Mouse (Mus musculus): ENCODE results near the gene Acot13. TPM values are rescaled to one million over a fixed set of nuclear protein-coding genes. Genes with fewer than 3 reads are reported as not detected.
"Not testable (repeated sequence)": the region's sequence is repeated elsewhere in the genome, so short reads cannot be mapped to it uniquely, and the experiment has no call there.

Gene Acot13
- polyA plus RNA-seq, 1 experiment from 2014 or later = 56.1 TPM

DNA sequence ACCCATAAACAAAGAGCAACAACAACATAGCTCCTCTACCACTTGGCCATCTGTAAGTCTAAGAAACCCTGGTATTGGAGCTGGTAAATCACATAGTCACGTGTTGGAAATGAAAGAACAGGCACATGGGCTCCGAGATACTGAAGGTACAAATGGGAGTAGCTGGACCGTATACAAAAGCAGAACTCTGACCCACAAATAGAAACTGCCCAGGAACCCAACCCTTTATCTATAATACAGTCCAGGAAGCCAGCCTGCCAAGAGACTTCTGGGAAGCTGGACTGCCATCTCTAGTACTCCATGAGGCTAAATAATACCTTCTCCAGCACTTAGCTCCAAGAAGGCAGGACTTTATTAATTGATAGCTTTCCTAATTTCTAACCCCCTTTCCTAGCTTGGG, 21.2 kb upstream of the Acot13 start:
- no peaks in the 10 kb centered on the region for H3K4me1 ChIP-seq
- whole genome bisulfite sequencing = 86% methylated on average over 3 of the region's 3 CpGs
- H3K36me3 ChIP-seq = 0 out of 2 replicates have a peak, but pooled peaks cover 7% of the 10 kb centered on the region
- H3K27ac ChIP-seq (replicated peaks) = no peak overlapping the region
- no peaks in the 10 kb centered on the region for H3K9me3 ChIP-seq (replicated peaks)
- no peak for ATAC-seq (ENCODE audit: low FRiP score)
- no peaks in the 10 kb centered on the region for H3K27me3 ChIP-seq (replicated peaks)
- no peak overlapping the region for H3K9ac ChIP-seq (replicated peaks)
- H3K4me2 ChIP-seq = no peak overlapping the region
- H3K4me3 ChIP-seq (replicated peaks) = no peak overlapping the region

DNA sequence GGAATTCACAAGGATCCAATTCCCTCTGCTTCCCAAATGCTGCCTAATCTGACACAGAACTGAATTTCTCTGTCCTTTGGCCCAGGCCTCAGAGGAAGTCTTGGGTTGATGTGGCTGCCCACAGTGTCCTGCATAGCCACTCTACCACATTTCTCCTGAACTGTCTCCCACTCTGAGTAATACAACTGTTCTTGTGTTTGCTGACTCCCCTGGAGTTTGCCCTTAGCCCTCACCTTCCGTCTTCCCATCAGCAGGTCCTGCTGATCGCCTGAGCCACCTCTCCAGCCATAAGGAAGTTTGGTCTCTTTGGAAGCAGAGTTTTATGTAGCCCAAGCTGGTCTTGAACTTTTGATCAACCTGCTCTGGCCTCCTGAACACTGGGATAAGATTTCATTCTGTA, 20.6 kb upstream of the Acot13 start:
- Histone ChIP-seq H3K27ac (replicated peaks) (no peak overlapping the region), H3K36me3 (0 out of 2 replicates have a peak, but pooled peaks cover 7% of the 10 kb centered on the region), H3K9me3 (replicated peaks) (no peaks in the 10 kb centered on the region), H3K9ac (replicated peaks) (no peak overlapping the region), H3K27me3 (replicated peaks) (no peaks in the 10 kb centered on the region), H3K4me2 (no peak overlapping the region), H3K4me1 (no peaks in the 10 kb centered on the region), H3K4me3 (replicated peaks) (no peak overlapping the region)
- WGBS = 90% methylated on average over 2 of the region's 2 CpGs
- ATAC-seq (ENCODE audit: low FRiP score) = no peak

DNA sequence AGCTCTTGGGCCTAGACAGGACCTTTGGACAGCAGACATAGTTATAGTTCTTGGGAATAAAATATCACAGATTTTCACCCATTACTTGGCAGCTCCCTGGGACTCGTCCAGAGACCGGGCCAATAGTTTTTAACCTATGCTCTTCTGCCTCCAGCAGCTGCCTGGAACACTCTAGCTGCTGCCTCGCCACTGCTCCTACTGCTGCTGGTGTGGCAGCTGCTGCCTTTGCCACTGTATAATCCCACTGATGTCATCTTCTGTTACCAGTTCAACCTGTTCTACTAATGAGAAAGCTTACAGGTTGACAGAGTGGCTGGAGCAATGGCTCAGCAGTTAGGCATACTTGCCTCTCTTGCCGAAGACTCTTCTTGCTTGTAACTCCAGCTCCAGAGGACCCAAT, 18.0 kb upstream of the Acot13 start:
- 86% methylated on average over 4 of the region's 4 CpGs for WGBS
- no peak overlapping the region for H3K9ac ChIP-seq (replicated peaks)
- no peak overlapping the region for H3K27ac ChIP-seq (replicated peaks)
- H3K4me1 ChIP-seq = peaks cover 22% of the 10 kb centered on the region
- H3K4me3 ChIP-seq (replicated peaks) = no peak overlapping the region
- H3K4me2 ChIP-seq = no peak overlapping the region
- no peaks in the 10 kb centered on the region for H3K36me3 ChIP-seq
- ATAC-seq (ENCODE audit: low FRiP score) = no peak
- H3K27me3 ChIP-seq (replicated peaks) = no peaks in the 10 kb centered on the region
- H3K9me3 ChIP-seq (replicated peaks) = no peaks in the 10 kb centered on the region

- H3K9me3 ChIP-seq (replicated peaks) = no peaks in the 10 kb centered on the region
- peaks cover 8% of the 10 kb centered on the region; the same call in 1 of the 2 replicates for H3K36me3 ChIP-seq
- ATAC-seq (ENCODE audit: low FRiP score) = peak; percentile 94
- H3K4me1 ChIP-seq = peaks cover 22% of the 10 kb centered on the region
- 10% methylated on average over 40 of the region's 40 CpGs for WGBS
- H3K27me3 ChIP-seq (replicated peaks) = no peaks in the 10 kb centered on the region
- peak within 1 kb of the TSS; percentile 60 for H3K4me3 ChIP-seq (replicated peaks)
- H3K4me2 ChIP-seq = peak within 1 kb of the TSS; percentile 76
- peak within 1 kb of the TSS; percentile 61 for H3K9ac ChIP-seq (replicated peaks)
- H3K27ac ChIP-seq (replicated peaks) = peak within 1 kb of the TSS; percentile 52
Observed at GRCm38 (mm10) chr13:24844983-24845955, 13.9 kb upstream of the Acot13 start, which contains the start of gene D130043K22Rik. TSS of gene D130043K22Rik (plus strand) at chr13:24845135.

- peaks cover 21% of the 10 kb centered on the region for H3K4me1 ChIP-seq
- peaks cover 10% of the 10 kb centered on the region; the same call in 1 of the 2 replicates for H3K36me3 ChIP-seq
- H3K27ac ChIP-seq (replicated peaks) = no peak overlapping the region
- no peak for ATAC-seq (ENCODE audit: low FRiP score)
- H3K27me3 ChIP-seq (replicated peaks) = no peaks in the 10 kb centered on the region
- 88% methylated on average over 3 of the region's 3 CpGs for whole genome bisulfite sequencing
- H3K4me2 ChIP-seq = no peak overlapping the region
- no peak overlapping the region for H3K9ac ChIP-seq (replicated peaks)
- no peak overlapping the region for H3K4me3 ChIP-seq (replicated peaks)
- H3K9me3 ChIP-seq (replicated peaks) = no peaks in the 10 kb centered on the region
Observed at GRCm38 (mm10) chr13:24841702-24842101, 10.4 kb upstream of the Acot13 start.

GRCm38 (mm10) chr13:24839831-24840230, 8.5 kb upstream of the Acot13 start:
- H3K4me1 ChIP-seq = peaks cover 5% of the 10 kb centered on the region
- H3K36me3 ChIP-seq = peaks cover 10% of the 10 kb centered on the region; the same call in 1 of the 2 replicates
- no peaks in the 10 kb centered on the region for H3K27me3 ChIP-seq (replicated peaks)
- no peak overlapping the region for H3K4me2 ChIP-seq
- H3K9me3 ChIP-seq (replicated peaks) = no peaks in the 10 kb centered on the region
- H3K9ac ChIP-seq (replicated peaks) = no peak overlapping the region
- 83% methylated on average over 3 of the region's 3 CpGs for WGBS
- ATAC-seq (ENCODE audit: low FRiP score) = no peak
- H3K4me3 ChIP-seq (replicated peaks) = no peak overlapping the region
- no peak overlapping the region for H3K27ac ChIP-seq (replicated peaks)

GRCm38 (mm10) chr13:24837765-24838164, 6.4 kb upstream of the Acot13 start:
- 94% methylated on average over 8 of the region's 8 CpGs for WGBS
- peaks cover 14% of the 10 kb centered on the region for H3K4me1 ChIP-seq

GRCm38 (mm10) chr13:24832811-24833155, 1.4 kb upstream of the Acot13 start:
- 56% methylated on average over 2 of the region's 2 CpGs for WGBS
- no peak overlapping the region for H3K27ac ChIP-seq (replicated peaks)
- H3K4me3 ChIP-seq (replicated peaks) = peak overlapping the region; percentile 70
- H3K9ac ChIP-seq (replicated peaks) = peak overlapping the region; percentile 79
- no peaks in the 10 kb centered on the region for H3K27me3 ChIP-seq (replicated peaks)
- H3K4me1 ChIP-seq = peaks cover 27% of the 10 kb centered on the region
- no peak for ATAC-seq (ENCODE audit: low FRiP score)
- peak overlapping the region; percentile 69 for H3K4me2 ChIP-seq
- no peaks in the 10 kb centered on the region for H3K36me3 ChIP-seq
- no peaks in the 10 kb centered on the region for H3K9me3 ChIP-seq (replicated peaks)

More at GRCm38 (mm10) chr13:24837765-24838164, 6.4 kb upstream of the Acot13 start:
- not testable (repeated sequence) for ATAC-seq (ENCODE audit: low FRiP score); H3K9me3 ChIP-seq (replicated peaks); H3K4me3 ChIP-seq (replicated peaks); H3K9ac ChIP-seq (replicated peaks); H3K36me3 ChIP-seq; H3K27ac ChIP-seq (replicated peaks); H3K4me2 ChIP-seq; H3K27me3 ChIP-seq (replicated peaks)

DNA sequence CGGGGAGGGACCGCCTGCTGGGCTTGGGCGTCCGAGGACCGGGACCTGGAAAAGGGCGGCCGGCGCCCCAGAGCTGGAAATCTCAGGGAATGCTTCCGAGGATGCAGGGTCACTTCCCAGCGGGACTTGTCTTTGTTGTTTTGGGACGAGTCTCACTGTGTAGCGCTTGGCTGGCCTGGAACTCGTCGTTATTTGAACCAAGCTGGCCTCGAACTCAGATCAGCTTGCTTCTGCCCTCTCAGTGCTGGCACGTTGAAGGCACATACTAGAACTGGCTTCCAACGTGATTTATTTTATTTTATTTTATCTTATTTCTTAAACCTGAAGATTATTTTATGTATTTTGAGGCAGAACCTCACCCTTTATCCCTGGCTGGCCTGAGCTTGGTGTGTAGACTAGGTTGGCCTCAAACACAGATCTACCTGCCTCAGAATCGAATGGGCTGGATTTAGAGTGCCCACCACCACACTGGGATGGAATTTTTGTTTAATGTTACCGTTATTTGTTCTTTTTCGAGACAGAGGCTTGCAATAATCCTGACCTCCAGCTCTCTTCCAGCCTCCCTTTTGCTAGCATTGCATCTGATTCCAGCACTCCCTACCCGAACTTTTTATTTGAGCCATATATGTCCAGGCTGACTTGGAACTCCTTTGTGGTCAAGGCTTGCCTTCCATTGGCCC, 931 bp upstream of the Acot13 start:
- peaks cover 27% of the 10 kb centered on the region for H3K4me1 ChIP-seq
- ATAC-seq (ENCODE audit: low FRiP score) = peak; percentile 61; the same call in 1 of the 2 replicates
- H3K36me3 ChIP-seq = no peaks in the 10 kb centered on the region
- peak overlapping the region; percentile 79 for H3K9ac ChIP-seq (replicated peaks)
- peak overlapping the region; percentile 70 for H3K4me3 ChIP-seq (replicated peaks)
- H3K27ac ChIP-seq (replicated peaks) = peak overlapping the region; percentile 91
- no peaks in the 10 kb centered on the region for H3K9me3 ChIP-seq (replicated peaks)
- H3K4me2 ChIP-seq = peak overlapping the region; percentile 69
- 4% methylated on average over 21 of the region's 21 CpGs for WGBS
- no peaks in the 10 kb centered on the region for H3K27me3 ChIP-seq (replicated peaks)

DNA sequence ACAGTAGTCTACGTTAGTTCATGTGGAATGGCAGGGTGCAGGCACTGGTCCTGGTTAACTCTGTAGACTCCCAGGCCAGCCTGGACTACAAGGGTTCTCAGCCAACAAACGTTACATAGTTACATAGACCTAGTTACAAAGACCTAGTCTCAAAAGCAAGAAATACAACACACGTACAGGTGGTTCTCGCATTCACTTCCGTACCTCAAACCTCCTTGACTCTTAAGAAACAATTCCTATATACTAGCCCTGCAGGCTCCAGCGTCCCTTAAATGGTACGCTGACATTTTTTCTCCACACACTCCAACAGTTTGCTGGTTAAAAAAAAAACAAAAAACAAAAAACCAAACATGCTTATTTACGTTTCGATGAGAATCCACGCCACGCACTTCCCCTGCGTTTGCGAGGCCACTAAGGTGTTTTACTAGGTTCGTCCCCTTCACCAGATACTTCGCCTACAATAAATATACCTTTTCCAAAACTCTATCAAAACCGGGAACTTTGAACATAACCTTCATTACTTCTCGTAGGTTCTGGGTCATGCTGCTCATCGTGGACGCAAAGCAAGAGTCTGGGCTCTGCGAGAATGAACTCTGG, 486 bp downstream of the Acot13 start:
- H3K9me3 ChIP-seq (replicated peaks) = no peaks in the 10 kb centered on the region
- H3K4me2 ChIP-seq = peak overlapping the region; percentile 69
- H3K4me1 ChIP-seq = peaks cover 27% of the 10 kb centered on the region
- no peaks in the 10 kb centered on the region for H3K36me3 ChIP-seq
- peak overlapping the region; percentile 60 for H3K9ac ChIP-seq (replicated peaks)
- H3K27me3 ChIP-seq (replicated peaks) = no peaks in the 10 kb centered on the region
- peak overlapping the region; percentile 70 for H3K4me3 ChIP-seq (replicated peaks)
- peak overlapping the region; percentile 72 for H3K27ac ChIP-seq (replicated peaks)
- 0 out of 2 replicates have a peak, but pooled peaks have one; percentile 1 for ATAC-seq (ENCODE audit: low FRiP score)
- WGBS = 2% methylated on average over 20 of the region's 20 CpGs

DNA sequence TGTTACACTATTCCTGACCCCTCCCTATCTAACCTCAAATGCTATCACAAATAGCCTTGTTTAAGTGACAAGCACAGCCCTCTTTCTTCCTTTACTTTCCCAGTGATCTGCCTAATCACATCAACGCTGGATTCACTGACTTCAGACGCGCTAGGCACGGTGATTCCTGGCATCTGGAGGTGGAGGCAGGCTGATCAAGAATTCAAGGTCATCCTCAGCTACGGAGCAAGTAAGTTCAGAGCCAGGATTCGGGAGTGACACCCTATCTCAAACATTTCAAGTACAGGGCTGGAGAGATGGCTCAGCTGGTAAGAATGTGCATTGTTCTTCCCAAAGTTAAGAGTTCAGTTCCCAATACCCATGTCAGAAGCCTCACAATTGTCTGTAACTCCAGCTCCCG, 5.2 kb downstream of the Acot13 start:
- 91% methylated on average over 7 of the region's 7 CpGs for WGBS
- Histone ChIP-seq H3K4me1 (peaks cover 5% of the 10 kb centered on the region), H3K36me3 (no peaks in the 10 kb centered on the region), H3K9me3 (replicated peaks) (no peaks in the 10 kb centered on the region), H3K9ac (replicated peaks) (no peak overlapping the region), H3K4me3 (replicated peaks) (no peak overlapping the region), H3K4me2 (no peak overlapping the region), H3K27ac (replicated peaks) (no peak overlapping the region), H3K27me3 (replicated peaks) (no peaks in the 10 kb centered on the region)
- no peak for ATAC-seq (ENCODE audit: low FRiP score)
